Mouse (Mus musculus): Measurements from ENCODE around the gene Ndufs6. TPM values are rescaled to one million over a fixed set of nuclear protein-coding genes. Genes with fewer than 3 reads are reported as not detected.

Gene Ndufs6
- polyA plus RNA-seq, 1 experiment: 150 TPM

- Histone ChIP-seq H3K27me3 (ENCODE audit: control insufficient read depth, insufficient read depth, low read length) (no peaks in the 10 kb centered on the region), H3K4me1 (ENCODE audit: control insufficient read depth, insufficient read depth, low read length) (no peaks in the 10 kb centered on the region), H3K4me3 (ENCODE audit: control insufficient read depth, low read depth, low read length) (no peak overlapping the region), H3K36me3 (ENCODE audit: control insufficient read depth, insufficient read depth, low read length) (no peaks in the 10 kb centered on the region), H3K27ac (ENCODE audit: control insufficient read depth, insufficient read depth, low read depth, low read length) (no peak overlapping the region)
- TF ChIP-seq CTCF (IDR thresholded peaks at IDR 0.05; ENCODE audit: control insufficient read depth, insufficient read depth, insufficient replicate concordance, low read depth, low read length) (no peak), POLR2A (IDR thresholded peaks at IDR 0.05; ENCODE audit: control insufficient read depth, low read depth, low read length) (no peak)
Measured at GRCm38 (mm10) chr13:73282407-73282806, 45.9 kb downstream of the Ndufs6 start.

- no peaks in the 10 kb centered on the region for H3K36me3 ChIP-seq (ENCODE audit: control insufficient read depth, insufficient read depth, low read length)
Measured at GRCm38 (mm10) chr13:73279196-73279595, 49.1 kb downstream of the Ndufs6 start.

GRCm38 (mm10) chr13:73277797-73278196, 50.5 kb downstream of the Ndufs6 start:
- TF ChIP-seq POLR2A (IDR thresholded peaks at IDR 0.05; ENCODE audit: control insufficient read depth, low read depth, low read length): no peak
- TF ChIP-seq CTCF (IDR thresholded peaks at IDR 0.05; ENCODE audit: control insufficient read depth, insufficient read depth, insufficient replicate concordance, low read depth, low read length): no peak
- no peaks in the 10 kb centered on the region for H3K36me3 ChIP-seq (ENCODE audit: control insufficient read depth, insufficient read depth, low read length)
- H3K4me3 ChIP-seq (ENCODE audit: control insufficient read depth, low read depth, low read length): no peak overlapping the region
- no peaks in the 10 kb centered on the region for H3K4me1 ChIP-seq (ENCODE audit: control insufficient read depth, insufficient read depth, low read length)
- no peak overlapping the region for H3K27ac ChIP-seq (ENCODE audit: control insufficient read depth, insufficient read depth, low read depth, low read length)
- no peaks in the 10 kb centered on the region for H3K27me3 ChIP-seq (ENCODE audit: control insufficient read depth, insufficient read depth, low read length)

More at GRCm38 (mm10) chr13:73279196-73279595, 49.1 kb downstream of the Ndufs6 start:
- Histone ChIP-seq H3K27me3 (ENCODE audit: control insufficient read depth, insufficient read depth, low read length) (no peaks in the 10 kb centered on the region), H3K4me3 (ENCODE audit: control insufficient read depth, low read depth, low read length) (no peak overlapping the region), H3K4me1 (ENCODE audit: control insufficient read depth, insufficient read depth, low read length) (no peaks in the 10 kb centered on the region), H3K27ac (ENCODE audit: control insufficient read depth, insufficient read depth, low read depth, low read length) (no peak overlapping the region)
- no peak for TF ChIP-seq POLR2A (IDR thresholded peaks at IDR 0.05; ENCODE audit: control insufficient read depth, low read depth, low read length)

- TF ChIP-seq POLR2A (IDR thresholded peaks at IDR 0.05; ENCODE audit: control insufficient read depth, low read depth, low read length) (no peak), CTCF (IDR thresholded peaks at IDR 0.05; ENCODE audit: control insufficient read depth, insufficient read depth, insufficient replicate concordance, low read depth, low read length) (no peak)
- H3K36me3 ChIP-seq (ENCODE audit: control insufficient read depth, insufficient read depth, low read length): no peaks in the 10 kb centered on the region
- H3K4me3 ChIP-seq (ENCODE audit: control insufficient read depth, low read depth, low read length): no peak overlapping the region
- H3K4me1 ChIP-seq (ENCODE audit: control insufficient read depth, insufficient read depth, low read length): no peaks in the 10 kb centered on the region
- no peaks in the 10 kb centered on the region; the same call in 1 of the 2 replicates for H3K27me3 ChIP-seq (ENCODE audit: control insufficient read depth, insufficient read depth, low read length)
- H3K27ac ChIP-seq (ENCODE audit: control insufficient read depth, insufficient read depth, low read depth, low read length): no peak overlapping the region
Measured at GRCm38 (mm10) chr13:73277361-73277760, 51.0 kb downstream of the Ndufs6 start.

GRCm38 (mm10) chr13:73273536-73273935, 54.8 kb downstream of the Ndufs6 start:
- Histone ChIP-seq H3K36me3 (ENCODE audit: control insufficient read depth, insufficient read depth, low read length) (no peaks in the 10 kb centered on the region), H3K4me3 (ENCODE audit: control insufficient read depth, low read depth, low read length) (no peak overlapping the region), H3K27ac (ENCODE audit: control insufficient read depth, insufficient read depth, low read depth, low read length) (no peak overlapping the region), H3K4me1 (ENCODE audit: control insufficient read depth, insufficient read depth, low read length) (peaks cover 2% of the 10 kb centered on the region; the same call in 1 of the 2 replicates), H3K27me3 (ENCODE audit: control insufficient read depth, insufficient read depth, low read length) (peaks cover 4% of the 10 kb centered on the region; the same call in 1 of the 2 replicates)
- TF ChIP-seq POLR2A (IDR thresholded peaks at IDR 0.05; ENCODE audit: control insufficient read depth, low read depth, low read length) (no peak), CTCF (IDR thresholded peaks at IDR 0.05; ENCODE audit: control insufficient read depth, insufficient read depth, insufficient replicate concordance, low read depth, low read length) (no peak)

- H3K36me3 ChIP-seq (ENCODE audit: control insufficient read depth, insufficient read depth, low read length): no peaks in the 10 kb centered on the region
Measured at GRCm38 (mm10) chr13:73272794-73273282, 55.5 kb downstream of the Ndufs6 start.

GRCm38 (mm10) chr13:73271336-73272242, 56.8 kb downstream of the Ndufs6 start:
- Histone ChIP-seq H3K4me1 (ENCODE audit: control insufficient read depth, insufficient read depth, low read length) (peaks cover 6% of the 10 kb centered on the region), H3K27me3 (ENCODE audit: control insufficient read depth, insufficient read depth, low read length) (peaks cover 4% of the 10 kb centered on the region; the same call in 1 of the 2 replicates), H3K36me3 (ENCODE audit: control insufficient read depth, insufficient read depth, low read length) (no peaks in the 10 kb centered on the region), H3K4me3 (ENCODE audit: control insufficient read depth, low read depth, low read length) (no peak overlapping the region), H3K27ac (ENCODE audit: control insufficient read depth, insufficient read depth, low read depth, low read length) (no peak overlapping the region)
- no peak for TF ChIP-seq CTCF (IDR thresholded peaks at IDR 0.05; ENCODE audit: control insufficient read depth, insufficient read depth, insufficient replicate concordance, low read depth, low read length)

More at GRCm38 (mm10) chr13:73272794-73273282, 55.5 kb downstream of the Ndufs6 start:
- TF ChIP-seq POLR2A (IDR thresholded peaks at IDR 0.05; ENCODE audit: control insufficient read depth, low read depth, low read length) (no peak), CTCF (IDR thresholded peaks at IDR 0.05; ENCODE audit: control insufficient read depth, insufficient read depth, insufficient replicate concordance, low read depth, low read length) (no peak)
- Histone ChIP-seq H3K27ac (ENCODE audit: control insufficient read depth, insufficient read depth, low read depth, low read length) (no peak overlapping the region), H3K27me3 (ENCODE audit: control insufficient read depth, insufficient read depth, low read length) (peaks cover 4% of the 10 kb centered on the region; the same call in 1 of the 2 replicates), H3K4me1 (ENCODE audit: control insufficient read depth, insufficient read depth, low read length) (peaks cover 6% of the 10 kb centered on the region), H3K4me3 (ENCODE audit: control insufficient read depth, low read depth, low read length) (no peak overlapping the region)
